Mouse (Mus musculus) ovary, postnatal 10 days (tissue): ENCODE measurements around the gene Pmm1.

ENCODE experiments used
- DNase-seq: peaks from one replicate; pipeline ENCODE4 v3.0.0; 2022; ENCODE audit warnings: low spot score

Pmm1 gene

DNA sequence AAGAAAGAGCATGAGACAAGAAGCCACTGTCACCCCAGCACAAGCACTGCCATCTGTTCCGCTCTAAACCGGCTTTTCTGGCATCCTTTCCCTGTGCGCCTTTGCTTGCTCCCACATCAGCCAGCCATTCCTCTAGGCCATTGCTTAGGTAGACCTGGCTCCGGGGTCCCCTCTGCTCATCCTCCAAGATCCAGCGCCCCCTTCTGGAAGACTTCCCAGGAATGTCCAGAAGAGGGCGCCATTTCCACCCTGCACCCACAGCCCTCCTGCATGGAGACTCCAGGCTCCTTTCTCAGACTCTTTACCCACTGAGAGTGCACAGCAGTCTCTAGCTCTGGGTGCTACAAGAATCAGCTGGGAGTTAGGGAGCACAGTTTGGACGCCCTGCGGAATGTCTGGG, 4.3 kb downstream of the Pmm1 start:
- no peak for DNase-seq

DNA sequence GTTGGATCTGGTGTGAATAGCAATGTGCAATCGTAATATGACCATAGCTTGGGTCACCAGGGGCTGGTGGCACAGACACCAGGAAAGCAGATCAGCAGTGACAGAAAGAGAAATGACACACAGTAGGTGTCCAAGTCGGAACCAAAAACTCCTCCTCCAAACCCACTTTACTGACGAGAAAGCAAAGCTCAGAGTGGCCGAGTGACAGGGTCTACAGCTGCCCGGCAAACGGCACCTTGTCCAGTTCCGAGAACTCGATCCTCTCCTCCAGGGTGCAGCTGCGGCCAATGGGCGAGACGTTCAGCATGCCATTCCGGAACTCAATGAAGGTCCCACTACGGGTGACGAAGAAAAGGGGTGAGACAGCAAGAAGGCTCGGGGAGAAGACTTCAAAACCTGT, 5.3 kb downstream of the Pmm1 start:
- DNase-seq, result no peak

DNA sequence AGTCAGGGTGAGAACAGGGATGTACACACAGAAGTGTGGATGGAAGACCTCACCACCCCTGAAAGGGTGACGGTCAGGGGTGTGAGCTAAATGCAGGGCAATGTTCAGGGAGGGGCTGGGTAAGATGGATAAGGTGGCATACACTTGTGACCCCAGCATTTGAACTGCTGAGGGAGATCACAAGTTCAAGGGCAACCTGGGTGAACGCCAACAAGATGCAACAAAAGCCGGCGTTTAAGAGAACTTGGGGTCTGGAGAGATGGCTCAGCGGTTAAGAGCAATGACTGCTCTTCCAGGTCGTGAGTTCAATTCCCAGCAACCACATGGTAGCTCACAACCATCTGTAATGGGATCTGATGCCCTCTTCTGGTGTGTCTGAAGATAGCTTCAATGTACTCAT, 6.0 kb downstream of the Pmm1 start:
- DNase-seq, result no peak

DNA sequence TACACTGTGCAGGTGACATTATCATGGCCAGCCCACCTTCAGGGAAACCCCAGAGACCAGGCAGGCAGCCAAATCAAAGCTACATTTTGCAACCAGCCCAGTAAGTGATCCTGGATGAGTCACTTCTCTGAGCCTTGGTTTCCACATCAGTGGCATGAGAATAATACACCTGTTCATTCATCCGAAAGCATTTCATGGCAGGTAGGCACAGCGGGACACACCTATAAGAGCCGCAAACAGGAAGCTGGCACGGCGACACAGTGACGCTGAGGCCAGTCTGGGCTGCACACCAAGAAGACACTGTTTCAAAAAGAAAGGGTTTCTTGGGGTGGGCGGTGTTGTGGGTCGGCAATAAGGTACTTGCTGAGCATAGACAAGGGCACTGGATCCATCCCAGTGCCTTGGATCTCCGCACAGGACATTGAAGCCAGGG, 6.6 kb downstream of the Pmm1 start:
- no peak for DNase-seq

DNA sequence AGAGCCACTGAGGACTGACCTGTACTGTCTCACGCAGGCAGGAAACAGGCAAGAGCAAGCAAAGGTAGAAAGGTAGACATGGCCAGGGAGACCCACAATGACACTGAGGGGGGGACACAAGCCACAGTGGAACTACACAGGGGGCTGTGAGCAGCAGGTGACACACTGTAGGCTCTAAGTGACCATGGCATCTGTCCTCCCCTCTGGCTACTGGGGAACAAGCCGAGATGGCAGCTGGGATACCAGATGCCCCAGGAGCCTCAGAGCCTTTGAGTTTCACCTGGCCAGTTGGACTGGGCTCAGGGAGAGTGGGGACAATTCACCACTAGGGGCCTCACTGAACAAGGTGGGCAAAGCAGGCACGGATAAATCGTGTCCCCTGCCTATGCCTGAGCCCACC, 8.4 kb downstream of the Pmm1 start:
- DNase-seq, result no peak

DNA sequence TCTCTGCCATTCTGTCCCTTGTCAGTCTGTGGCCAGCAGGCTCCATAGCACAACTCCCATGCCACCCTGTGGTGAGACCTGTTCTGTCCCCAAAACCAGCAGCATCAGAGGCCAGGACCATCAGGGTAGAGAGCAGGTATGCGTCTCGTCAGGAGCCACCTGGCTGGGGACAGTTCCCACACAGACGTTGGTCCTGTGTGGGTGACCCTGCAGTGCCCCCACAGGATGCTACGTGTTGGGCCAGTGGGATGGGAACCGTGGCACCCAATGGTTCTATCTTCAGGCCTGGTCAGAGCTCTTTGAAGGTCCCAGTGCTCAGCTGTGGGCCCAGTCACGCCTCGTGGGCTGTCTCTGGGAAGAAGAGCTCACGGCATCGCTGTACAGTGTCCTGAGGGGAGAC, 9.6 kb downstream of the Pmm1 start:
- DNase-seq, result no peak

DNA sequence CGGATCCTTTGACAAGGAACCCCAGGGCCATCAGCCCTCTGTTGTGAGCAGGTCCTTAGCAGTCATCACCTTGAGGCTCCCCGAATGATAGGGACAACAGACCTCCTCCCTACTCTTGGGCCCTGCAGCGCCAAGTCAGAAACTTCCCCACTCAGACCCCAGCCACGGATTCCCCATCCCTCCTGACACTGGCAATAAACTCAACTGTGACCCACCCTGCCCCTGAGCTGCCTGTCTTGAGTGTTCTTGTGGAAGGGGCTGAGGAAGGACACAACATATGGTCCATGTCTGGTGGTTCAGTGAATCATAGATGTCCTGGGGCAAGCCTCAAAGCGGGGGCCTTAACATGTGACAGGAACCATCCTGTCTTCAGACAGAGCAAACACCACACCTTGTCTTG, 10.0 kb downstream of the Pmm1 start:
- DNase-seq, result no peak

DNA sequence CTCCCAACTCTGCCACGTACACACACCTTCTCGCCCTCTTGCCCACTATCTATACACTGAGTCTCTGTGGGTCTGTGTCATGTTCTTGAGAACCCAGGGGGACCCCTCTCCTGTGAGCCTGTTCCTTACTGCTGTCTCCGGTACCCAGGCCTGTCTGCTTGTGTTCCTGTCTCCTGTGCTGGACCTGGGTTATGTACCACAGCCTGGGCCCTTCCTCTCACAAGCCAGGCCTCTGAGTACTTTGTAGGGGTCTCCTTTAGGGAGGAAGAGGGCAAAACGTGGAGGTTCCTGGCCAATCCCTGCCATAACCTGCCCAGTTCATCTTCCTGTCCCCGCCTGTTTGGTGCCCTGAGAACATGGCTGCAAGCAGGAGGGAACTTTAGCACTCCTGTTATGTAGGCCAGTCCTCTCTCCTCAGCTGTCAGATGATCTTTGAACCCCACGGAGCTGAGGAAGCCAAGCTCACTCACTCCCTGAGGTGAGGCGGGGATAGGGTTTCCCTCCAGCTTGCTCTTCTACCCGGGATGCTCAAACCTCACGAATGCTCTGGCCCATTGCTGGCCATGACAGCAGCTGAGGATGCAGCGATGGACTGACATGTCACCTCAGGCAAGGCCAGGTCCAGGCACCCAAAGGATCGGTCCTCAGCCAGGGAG, 11.1 kb downstream of the Pmm1 start:
- DNase-seq, result no peak

DNA sequence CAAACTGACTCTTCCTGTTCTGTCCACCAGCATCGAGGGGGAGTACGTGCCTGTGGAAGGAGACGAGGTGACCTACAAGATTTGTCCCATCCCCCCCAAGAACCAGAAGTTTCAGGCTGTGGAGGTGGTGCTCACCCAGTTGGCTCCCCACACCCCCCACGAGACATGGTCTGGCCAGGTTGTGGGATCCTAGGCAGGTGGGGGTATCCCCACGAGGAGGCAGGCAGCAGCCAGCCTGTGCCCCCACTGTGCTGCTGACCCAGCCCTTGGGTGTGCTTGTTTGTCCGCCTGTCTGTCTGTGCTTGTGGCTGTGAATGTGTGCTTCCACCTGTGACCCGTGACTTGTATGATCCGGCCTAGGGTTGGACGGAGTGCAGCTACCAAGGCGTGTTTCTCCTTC, 11.7 kb downstream of the Pmm1 start:
- no peak for DNase-seq

DNA sequence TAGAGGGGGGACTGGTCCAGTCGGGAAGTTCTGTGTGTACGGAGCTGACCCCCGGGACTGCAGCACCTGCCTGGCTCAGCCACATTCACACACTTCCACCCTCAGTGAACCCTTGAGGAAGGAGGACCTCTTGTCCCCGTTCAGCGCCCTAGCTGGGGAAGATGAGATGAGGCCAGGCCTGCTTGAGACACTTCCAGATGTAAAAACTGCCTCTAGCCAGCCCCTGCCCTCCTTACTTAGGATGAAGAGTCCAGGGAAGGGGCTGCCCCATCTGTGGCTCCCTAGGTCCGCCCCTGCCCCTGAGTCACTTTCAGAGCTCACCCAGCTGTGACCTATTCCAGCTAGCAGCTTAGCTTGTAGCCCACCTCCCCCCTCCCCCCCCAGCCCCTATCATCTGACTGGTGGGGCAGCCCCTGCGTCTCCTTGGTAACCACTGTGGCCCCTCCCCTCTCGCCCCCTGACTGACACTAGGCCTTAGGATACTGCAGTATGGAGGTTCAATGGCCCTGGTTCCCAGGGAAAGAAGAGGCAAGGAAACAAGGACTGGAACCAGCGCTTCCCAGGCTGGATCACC, 17.5 kb downstream of the Pmm1 start:
- no peak for DNase-seq

DNA sequence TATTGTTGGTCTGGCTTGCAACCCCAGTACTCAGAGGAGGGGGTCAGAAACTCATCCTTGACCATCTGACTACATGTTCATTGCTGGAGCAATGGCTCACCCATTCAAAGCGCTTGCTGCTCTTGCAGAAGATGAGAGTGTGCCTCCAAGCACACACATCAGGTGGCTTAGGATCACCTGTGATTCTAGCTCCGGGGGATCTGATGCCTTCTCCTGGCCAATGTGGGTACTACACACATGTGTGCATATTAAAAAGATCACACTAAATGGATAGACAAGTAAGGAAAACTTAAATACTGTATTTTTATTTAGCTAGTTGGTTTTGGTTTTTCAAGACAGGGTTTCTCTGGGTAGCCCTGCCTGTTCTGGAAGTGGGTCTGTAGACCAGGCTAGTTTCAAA, 19.7 kb downstream of the Pmm1 start:
- DNase-seq, result no peak

DNA sequence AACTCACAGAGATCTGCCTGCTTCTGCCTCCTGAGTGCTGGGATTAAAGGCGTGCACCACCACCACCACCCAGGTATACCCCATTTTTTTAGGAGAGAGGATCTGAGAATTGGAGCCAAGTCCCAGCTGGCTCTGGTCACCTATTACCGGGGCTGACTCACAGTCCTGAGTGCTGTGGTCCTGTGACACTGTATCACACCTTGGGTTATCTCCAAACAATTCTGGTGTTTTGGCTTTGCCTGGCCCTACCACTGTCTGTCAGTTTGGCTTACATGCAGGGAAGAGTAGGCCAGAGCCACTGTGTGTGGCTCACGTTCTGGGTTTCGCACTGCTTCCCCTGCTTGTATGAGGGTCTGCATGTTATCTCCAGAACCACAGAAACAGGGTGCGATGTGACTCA, 20.5 kb downstream of the Pmm1 start:
- no peak for DNase-seq

DNA sequence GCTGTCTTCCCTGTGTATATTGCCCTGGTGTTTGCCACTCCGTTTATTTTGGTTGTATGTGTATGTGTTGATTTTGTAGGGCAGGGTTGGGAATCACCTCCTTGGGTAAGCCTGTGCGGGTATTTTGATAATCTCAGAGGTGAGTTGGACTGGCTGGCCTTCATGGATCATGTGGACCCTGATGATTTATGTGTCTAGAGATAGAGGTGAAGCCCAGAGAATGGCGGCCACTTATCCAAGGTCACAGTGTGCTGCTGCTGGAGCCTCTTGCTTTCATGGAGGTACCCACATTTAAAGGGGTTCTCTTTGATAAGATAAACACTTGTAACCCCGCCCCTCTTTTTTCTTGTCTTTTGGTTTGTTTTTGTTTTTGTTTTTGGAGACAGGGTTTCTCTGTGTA, 21.0 kb downstream of the Pmm1 start:
- no peak for DNase-seq

DNA sequence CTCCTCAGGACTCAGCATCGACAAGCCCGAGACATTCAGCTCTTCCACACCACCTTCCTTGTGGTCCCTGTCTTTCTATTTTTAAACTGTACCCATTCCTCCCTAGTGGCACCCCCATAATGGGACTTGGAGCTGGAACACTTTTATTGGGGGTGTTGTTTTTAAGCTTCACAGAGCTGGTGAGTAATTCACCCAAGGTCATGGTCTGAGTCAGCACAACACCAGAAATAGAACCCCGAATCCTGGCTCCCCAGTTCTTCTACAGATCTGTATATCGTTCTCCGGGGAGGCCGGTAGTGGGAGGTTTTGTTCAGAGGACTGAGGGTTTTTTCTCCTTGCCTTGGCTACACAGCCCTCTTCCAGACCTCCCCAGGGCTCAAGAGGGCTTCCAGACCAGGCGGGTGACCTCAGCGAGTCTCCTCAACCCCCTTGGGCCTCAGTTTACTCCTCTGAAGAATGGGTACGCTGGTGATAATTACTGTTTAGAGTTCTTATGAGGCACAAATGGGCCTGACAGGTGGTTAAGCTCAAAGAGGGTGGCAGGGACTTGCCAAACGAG, 21.5 kb downstream of the Pmm1 start:
- DNase-seq, result no peak

DNA sequence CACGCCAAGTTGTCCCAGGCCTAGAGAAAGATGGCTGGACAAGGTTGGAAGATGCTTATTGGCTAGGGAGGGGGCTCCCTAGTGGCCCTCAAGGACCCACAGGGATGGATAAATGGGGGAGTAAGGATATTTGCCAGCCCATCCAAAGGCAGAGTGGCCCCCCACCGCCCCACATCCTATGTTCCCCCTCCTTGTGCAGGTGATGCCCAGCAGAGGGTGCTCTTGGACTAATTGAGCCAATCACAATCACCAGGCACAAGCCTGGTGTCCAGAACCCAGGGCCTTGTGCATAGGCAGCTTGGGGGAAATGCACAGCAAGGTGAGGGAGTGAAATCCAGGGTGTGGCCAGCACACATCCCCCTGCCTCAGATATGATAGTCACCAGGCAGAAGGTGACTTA, 22.5 kb downstream of the Pmm1 start:
- no peak for DNase-seq

DNA sequence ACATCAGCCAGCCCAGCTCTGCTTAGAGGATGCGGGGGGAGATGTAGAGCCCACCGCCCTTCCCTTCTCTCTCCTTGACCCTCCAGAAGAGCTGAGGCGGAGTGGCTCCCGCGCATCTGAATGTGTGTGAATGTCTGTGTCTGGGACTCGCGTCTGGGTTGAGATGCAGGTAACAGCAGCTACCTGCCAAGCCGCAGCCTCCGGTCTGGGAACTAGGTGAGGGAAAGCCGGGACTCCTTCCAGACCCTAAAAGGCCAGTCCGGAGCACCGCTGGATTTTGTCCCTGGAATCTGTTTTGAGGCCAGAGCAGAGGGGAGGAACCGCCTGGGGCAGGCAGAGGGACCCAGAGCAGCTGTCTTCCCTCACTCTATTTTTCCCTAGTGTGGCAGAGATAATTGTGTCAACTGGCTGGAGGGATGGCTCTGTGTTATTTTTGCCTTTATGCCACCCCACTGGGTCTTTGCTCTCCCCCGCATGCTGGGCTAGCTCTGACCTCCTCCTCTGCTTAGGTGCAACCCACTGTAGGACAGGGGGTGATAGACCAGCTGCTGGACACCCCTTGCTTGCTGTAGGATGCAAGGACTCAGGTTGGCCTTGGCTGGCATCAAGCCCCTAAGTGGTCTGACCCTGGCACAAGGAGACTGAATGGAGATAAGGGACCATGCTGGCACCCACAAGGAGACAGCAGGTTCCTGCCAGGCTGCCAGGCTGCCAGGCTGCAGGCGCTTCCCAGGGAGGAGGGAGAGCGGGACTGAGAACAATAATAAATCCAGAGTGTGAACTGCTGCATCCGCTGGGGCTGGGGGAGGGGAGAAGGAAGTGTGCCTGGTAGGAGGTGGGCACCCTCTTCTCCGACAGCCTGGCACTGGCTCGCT, 23.4 kb downstream of the Pmm1 start:
- no peak for DNase-seq

DNA sequence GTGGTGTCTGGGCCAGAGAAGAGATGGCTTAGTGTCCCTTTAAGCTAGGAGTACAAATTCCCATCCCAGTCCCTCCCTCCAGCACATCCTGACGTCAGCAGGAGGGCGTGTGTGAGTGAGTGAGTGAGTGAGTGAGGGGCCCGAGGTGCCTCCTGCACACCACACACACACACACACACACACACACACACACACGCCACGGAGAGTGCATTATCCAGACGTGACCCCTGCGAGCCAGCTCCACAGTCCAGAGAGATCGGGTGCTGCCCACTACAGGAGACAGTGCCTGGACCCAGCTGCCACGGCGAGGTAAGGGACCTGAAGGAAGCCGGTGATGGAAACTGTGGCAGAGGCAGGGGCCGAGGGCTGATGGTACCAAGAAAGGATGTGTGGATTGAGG, 24.1 kb downstream of the Pmm1 start, which contains the start of gene Csdc2:
TSS of gene Csdc2 (plus strand) at position 81 of the 400 bp plus-strand sequence.
- no peak for DNase-seq

DNA sequence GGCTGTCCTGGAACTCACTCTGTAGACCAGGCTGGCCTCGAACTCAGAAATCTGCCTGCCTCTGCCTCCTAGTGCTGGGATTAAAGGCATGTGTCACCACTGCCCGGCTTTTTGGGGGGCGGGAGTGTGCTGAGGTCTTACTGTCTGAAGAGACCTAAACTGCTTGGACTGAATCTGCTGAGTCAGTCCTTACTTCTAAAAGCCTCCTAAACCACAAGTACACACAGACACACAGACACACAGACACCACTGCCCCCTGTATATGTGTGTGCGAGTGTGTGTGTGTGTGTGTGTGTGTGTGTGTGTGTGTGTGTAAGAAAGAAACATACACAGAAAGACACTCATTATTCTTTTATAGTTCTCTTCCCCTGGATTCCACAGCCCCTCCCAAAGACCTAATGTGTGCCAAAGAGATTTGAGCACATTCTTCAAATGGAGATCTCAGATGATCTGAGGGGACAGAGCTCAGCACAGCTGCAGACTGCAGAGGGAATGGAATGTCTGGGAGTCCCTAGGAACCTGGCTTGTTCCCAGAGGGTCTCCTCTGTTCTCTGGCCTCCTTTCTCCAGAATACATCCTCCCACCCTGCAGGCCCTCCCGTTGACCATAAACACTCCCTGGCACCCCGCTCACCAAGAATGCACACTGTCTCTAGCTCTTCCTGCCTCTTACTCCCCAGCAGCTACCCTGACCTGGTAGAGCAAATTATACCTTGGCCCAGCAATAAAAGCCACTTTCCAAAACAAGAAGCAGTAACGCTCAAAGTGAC, 24.7 kb downstream of the Pmm1 start:
- no peak for DNase-seq

DNA sequence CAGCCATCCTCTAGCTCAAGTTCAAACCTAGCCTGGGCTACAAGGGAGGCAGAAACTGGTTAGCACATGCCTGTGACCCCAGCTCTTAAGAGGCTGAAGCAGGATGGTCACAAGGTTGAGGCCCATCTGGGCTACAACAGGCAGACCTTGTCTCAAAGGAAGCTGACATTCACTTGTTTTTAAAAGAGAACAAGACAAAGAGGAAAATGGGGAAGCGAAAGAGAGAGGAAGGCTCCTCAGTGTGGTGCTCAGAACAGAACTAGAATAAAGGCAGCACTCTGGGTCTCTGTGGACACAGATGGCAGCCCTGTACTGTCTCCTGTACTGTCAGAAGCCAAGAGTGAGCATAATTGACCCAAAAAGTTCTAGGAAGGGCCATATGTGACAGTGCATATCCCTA, 26.7 kb downstream of the Pmm1 start:
- DNase-seq, result no peak

DNA sequence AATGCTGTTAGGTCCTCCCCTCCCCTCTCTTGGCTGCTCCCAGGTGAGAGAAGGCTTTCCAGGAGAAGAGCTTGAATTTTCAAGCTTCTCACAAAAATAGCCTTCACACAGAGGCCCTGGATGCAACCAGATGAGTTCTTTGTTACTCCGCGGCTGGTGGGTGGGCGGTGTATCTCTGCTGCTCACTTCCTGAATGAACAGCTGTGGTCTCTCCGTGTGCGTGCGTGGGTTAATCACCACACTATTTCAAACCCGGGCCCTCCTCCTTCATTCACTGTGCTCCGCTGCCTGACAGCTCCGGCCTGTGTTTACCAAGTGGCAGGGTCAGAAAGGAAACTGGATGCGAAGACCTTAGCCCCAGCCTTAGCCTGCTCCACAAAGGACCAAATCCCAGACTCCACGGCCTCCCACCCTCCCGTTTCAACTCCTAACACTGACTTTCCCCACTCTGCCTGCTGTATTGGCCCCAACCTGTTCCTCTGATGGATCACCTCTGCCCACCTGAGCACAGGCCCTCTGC, 27.7 kb downstream of the Pmm1 start:
- no peak for DNase-seq

DNA sequence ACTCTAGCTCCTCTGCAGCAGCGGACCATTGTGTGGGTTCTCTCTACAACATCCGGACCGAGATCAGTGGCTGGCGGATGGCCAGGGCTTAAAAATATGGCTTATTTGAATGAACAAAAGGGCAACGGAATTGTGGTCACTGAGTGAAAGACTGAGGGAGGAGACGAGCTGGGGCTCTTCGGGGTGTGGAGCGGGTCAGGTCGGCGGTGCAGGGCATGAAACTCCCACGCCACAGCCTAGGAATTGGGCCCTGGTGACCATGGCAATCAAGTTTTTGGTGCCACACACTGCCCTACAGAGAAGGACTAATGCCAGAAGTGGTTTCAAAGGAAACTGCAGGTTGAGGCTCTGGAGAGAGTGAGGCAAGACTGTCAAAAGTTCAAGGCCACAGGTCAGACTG, 32.5 kb downstream of the Pmm1 start:
- DNase-seq, result no peak

DNA sequence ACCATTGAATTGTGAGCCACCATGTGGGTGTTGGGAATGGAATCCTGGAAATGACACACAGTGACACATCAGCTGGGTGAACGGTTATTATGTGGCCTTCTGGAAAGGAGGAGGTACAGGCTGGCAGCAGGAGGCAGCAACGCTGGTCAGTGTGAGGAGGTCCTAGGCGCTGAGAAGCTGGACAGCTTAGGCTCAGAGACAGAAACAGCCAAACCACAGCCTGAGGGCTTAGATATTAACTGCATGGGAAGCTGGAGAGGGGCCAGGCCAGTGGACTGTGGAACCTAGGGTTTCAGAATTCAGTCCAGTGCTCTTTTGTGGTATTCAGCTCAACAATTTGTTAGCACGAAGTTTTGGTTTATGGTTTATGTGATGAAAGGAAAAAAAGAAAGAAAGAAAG, 33.0 kb downstream of the Pmm1 start:
- no peak for DNase-seq
